Mouse (Mus musculus): ENCODE data around the gene Folr1.

The Folr1 gene

DNA sequence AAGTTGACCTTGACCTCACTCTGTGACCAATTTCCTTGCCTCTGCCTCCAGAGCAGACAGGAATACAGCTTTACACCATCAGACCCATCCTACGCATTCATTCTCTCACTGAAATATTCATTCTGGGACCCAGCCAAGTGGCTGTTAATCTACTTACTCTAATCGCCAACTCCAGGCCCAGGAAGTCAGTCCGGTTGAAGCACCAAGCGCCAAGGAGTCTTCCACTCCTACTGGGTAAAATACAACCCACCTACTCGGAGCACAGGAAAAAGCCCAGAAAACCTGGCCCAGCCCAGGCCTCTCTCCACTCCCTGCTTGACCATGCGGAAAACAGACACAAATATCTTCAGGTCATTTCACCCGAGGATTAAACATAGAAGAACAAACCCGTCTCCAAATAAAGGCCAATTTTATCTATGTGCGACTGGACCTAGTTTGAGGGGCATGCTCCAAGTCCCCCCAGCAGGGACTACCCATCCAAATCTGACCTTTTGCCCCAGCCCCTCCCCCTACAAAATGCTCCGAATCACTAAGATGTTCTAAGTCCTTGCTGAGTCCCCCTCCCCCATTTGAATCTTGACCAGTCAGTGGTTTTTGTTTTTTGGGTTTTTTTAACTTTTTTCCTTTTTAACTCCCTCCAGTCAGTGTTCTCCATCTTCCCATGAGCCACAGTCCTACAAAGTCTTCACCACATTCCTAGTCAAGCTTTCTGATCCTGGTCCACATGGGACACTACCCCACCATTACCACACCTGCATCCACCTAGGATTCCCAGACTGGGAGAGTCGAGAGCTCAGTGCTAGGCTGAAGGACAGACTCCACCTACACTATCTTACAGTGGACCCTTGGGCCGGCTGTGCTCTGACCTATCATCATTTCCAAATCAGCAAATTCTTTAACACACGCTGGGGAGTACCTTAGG lies 2.1 kb downstream of the Folr1 start:
- DNase-seq (ENCODE audit: low spot score): peak; percentile 75

DNA sequence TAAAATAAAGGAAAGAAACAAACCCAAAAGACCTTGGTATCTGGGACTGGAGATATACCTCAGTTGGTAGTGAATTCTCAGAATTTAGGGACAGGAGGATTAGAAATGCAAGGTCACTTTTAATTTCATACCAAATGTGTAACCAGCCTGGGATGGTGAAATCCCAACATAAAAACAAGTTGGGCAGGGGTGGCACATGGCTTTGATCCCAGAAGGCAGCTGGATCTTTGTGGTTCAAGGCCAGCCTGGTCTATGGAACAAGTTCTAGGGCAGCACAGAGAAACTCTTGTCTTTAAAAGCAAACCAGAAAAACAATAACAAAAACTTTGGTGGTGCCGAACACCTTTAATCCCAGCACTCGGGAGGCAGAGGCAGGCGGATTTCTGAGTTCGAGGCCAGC lies 3.1 kb downstream of the Folr1 start:
- DNase-seq (ENCODE audit: low spot score): no peak

DNA sequence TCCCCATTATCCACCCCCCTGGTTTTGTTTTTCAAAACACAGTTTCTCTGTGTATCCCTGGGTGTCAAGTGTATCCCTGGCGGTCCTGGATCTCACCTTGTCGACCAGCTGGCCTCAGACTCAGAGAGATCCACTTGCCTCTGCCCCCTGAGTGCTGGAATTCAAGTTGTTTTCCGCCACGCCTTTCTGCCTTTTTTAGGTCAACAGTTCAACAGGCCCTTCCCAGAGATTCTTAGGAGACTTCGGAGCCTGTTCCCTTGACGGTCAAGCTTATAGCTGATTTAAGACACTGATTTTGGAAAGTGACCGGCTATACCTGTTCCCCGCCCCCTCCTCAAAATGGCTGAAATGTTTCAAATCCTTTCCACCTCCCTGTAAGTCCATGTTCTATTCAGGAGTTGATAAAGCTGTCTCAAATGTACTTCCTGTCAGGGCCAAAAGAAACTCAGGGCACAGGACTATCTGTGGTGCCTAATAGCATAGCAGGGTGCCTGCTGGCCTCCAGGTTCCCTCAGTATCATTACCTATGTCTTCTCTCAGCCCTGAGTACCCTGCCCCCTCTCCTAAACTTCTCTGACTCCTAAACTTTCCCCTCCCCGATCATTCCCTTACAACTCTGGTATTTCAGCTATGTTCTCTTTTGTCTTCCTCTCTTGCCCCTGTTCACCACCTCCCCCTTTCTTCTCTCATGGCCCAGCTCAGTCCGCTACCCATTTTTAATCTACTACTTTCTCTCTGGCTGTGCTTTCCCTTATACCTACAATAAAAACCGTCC lies 3.9 kb downstream of the Folr1 start:
- DNase-seq (ENCODE audit: low spot score): no peak

DNA sequence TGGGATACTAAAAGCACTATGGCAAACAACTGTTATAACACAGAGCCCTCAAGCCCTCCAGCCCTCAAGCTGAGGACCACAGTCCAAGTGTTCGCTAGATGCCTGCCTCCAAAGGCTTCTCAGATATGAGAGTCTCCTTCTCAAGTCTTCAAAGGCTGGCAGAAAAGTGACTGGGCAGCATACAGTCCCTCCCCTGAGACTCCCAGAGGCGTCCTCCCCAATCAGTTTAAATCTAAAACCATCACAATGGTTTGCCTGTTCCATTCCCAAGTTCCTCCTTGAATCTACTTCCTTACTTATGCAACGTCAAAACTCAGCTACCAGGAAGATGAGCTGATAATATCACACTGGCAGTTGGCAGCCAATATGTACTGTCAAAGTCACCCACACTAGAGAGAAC lies 7.2 kb downstream of the Folr1 start, which contains the start of gene Anapc15:
Gene Anapc15, plus strand, starts transcription at position 301 of the 400 bp plus-strand sequence.
- no peak for DNase-seq (ENCODE audit: low spot score)

DNA sequence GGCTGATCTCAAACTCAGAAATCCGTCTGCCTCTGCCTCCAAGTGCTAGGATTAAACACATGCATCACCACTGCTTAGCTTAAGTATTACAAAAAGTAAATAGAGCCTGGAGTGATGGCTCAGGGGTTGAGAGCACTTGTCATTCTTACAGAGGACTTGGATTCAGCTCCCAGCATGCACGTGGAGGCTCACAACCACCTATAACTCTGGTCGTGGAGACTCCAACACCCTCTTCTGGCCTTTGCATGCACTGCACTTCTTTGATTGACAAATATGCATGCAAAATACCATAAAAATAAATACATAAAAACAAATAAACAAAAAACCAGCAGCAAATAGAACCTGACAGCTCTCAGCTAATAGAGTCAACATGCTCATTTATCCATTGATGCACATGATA lies 8.3 kb downstream of the Folr1 start:
- DNase-seq (ENCODE audit: low spot score): no peak

DNA sequence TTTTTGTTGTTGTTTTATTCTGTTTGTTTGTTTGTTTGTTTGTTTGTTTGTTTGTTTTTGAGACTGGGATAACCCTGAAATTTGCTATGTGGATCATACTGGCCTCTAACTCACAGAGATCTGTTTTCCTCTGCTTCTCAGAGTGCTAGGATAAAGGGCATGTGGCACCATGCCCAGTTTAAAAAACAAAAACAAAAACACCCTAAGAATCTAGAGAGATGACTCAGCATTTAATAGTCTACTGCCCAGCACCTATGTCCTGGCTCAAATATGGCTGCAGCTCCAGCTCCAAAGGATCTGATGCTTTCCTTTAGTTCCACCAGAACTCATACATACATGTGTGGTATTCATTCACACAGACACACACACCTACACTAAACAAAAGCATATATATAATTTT lies 9.6 kb downstream of the Folr1 start:
- DNase-seq (ENCODE audit: low spot score): no peak

DNA sequence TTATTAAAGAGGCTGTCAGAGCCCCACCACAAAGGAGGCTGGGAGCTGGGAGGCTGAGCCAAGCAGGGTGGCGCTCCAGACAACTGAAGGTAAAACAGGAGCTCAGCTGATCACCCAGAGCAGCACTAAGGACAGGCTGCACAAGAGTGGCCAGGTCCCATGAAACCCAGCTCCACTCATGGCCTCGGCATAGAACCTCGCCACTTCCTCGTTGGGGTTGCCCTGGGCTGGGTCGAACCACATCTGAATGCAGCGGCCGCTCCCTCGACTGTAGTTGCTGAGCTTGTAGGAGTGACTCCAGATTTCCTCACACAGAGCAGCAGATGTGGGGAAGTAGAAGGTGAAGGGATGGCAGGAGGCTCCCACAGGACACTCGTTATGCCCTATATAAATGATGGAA lies 12.2 kb downstream of the Folr1 start:
- DNase-seq (ENCODE audit: low spot score): no peak

DNA sequence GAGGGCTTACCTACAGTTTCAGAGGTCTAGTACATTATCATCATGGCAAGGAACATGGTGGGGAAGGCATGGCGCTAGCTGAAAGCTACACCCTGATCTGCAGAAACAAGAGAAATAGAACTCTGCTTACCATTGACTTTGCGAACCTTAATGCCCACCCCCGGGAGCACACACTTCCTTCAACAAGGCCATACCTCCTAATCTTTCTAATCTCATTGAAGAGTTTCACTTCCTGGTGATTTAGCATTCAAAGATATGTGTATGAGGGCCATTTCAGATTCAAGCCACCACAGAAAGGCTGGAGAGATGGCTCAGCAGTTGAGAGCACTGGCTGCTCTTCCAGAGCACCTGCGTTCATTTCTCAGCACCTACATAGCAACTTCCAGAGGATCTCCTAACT lies 13.5 kb downstream of the Folr1 start, which contains the start of gene Folr2:
Gene Folr2, minus strand, starts transcription at position 101 of the 400 bp plus-strand sequence.
- DNase-seq (ENCODE audit: low spot score): no peak

DNA sequence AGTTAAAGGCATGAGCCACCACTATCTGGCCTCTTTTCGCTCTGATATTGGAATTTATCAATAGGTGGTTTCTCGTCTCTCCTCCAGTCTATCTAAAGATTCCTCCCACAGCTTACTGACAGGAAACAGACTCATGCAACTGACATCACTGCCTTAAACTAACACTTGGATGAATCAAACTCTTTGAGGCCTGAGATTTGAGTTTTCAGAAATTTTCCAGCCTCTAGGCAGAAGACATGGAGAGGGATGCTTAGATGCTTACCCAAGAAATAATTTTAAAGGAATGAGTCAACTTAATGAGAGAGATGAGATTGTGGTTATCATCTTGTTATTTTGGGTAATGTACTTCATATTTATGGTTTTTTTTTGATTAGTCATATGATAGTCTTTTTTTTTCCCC lies 16.8 kb downstream of the Folr1 start:
- no peak for DNase-seq (ENCODE audit: low spot score)

DNA sequence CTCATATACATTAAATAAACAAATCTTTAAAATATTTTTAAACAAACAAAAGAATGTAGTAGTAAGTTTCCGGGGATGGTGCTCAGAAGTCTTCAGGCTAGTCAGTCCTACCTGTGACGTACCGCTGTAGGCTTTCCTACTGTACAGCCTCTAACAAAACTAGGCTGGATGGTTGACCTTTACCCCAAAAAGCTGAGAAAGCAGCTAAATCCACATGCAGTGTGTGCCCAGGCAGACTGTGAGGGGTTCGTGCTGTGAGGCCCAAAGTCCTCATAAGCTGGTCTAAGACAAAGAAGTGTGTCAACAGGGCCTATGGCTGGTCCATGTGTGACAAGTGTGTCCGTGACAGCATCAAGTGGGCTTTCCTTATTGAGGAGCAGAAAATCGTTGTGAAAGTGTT lies 17.7 kb downstream of the Folr1 start:
- DNase-seq (ENCODE audit: low spot score): no peak

DNA sequence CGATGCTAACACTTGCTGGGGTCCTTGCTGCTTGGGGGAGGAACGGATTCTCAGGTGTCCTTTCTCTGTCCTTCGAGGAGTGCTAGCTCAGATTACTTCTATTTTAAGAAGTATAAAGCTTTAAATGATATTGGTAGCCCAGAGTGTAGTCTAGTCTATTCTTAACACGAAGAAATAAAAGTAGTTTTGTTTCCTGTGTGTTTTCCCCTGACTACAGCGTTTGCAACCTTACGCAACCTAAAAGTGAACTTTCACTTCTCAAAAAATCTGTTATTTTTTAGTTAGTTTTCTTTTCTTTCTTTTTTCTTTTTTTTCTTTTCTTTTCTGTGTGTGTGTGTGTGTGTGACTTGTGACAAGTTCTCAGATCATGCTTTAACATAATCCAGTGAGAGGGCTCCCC lies 18.9 kb downstream of the Folr1 start:
- no peak for DNase-seq (ENCODE audit: low spot score)

DNA sequence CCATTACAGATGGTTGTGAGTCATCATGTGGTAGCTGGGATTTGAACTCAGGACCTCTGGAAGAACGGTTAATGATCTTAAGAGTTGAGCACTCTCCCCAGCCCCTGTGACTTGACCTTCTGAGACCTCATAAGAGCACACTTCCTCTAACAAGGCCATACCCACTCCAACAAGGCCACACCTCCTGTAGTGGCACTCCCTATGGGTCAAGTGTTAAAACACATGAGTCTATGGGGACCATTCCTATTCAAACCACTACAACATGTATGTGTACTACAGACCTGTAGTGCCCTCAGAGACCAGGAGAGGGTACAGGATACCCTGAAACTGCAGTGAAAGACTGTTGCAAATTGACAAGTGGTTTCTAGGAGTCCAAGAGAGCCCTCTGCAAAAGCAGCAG lies 22.7 kb downstream of the Folr1 start:
- no peak for DNase-seq (ENCODE audit: low spot score)

DNA sequence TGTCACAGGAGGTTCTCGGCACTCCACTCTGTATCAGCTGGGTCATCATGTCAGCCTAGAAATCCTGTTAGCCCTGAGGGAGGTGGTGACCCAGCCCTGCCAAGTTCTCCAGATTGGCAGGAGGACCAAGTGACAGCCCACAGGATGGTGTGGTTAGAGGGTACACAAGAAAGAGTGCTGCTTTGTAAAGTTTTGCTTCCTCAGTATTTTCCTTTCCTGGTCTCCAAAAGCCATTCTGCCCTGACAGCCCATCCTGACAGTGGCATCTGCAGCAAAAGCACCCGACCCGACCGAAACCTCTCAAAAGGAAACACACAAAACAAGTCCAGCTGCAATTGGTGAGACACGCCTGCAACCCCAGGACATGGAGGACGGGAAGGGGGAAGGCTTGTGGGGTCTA lies 26.4 kb downstream of the Folr1 start:
- DNase-seq (ENCODE audit: low spot score): no peak

DNA sequence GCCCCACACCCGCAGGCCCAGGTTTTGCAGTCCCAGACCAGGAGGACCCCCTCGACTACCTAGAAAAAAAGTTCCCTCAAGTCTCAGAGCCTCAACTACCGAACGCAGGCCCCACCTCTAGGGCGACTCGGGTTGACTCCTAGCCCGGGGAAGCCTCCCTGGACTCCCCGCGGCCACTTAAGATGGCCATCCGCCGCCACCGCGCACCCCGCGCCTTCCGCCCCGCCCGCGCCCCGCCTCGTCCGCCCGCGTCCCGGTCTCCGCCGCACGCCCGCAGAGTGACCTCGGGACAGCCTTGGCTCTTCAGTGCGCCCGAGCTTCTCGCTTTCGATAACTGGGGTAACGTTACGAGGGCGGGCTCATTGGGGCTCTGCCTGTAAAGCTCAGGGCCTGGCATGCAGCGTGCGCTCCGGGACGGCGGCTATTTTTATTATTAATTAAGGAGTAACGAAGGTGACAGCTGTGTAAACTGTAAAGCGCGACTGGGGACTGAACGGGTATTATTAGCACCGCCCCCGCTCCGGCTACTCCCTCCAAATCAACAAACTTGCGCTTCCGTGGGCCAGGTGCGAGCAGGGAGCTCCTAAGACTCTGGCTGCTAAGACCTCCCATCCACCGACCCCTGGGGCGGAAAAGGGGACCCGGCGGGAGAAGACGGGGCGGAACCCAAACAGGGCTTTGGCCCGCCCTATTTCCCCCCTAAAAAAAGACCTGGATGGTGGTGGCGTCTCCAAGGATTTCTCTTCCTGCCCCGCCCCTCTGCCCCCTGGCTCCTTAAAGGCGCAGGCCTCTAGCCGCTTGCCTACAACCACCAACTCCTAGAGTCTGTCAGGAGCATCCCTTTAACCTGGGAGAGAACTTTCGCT lies 32.7 kb downstream of the Folr1 start, which contains the start of gene Inppl1:
Gene Inppl1, minus strand, starts transcription at position 624 of the 866 bp plus-strand sequence.
- DNase-seq (ENCODE audit: low spot score): peak; percentile 91

DNA sequence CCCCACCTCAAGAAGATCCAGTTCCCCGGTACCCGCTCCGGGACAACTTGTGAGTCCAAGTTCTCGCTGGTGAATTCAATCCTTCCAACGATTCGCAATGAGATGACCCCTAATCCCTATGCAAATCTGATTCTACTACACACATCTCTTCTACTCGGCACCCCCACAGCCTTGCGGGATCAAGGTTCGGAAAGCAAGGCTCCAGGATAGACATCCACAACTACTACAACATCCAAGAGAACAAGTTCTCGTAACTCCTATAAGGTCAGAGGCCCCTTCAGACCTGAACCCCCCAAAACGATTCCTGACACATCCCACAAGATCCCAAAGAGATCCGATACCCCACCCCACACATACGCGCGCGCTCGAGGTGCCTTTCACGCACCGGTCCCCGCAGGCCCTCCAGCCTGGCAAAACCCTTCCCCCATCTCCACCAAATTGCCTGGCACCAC lies 33.4 kb downstream of the Folr1 start:
- DNase-seq (ENCODE audit: low spot score): no peak

DNA sequence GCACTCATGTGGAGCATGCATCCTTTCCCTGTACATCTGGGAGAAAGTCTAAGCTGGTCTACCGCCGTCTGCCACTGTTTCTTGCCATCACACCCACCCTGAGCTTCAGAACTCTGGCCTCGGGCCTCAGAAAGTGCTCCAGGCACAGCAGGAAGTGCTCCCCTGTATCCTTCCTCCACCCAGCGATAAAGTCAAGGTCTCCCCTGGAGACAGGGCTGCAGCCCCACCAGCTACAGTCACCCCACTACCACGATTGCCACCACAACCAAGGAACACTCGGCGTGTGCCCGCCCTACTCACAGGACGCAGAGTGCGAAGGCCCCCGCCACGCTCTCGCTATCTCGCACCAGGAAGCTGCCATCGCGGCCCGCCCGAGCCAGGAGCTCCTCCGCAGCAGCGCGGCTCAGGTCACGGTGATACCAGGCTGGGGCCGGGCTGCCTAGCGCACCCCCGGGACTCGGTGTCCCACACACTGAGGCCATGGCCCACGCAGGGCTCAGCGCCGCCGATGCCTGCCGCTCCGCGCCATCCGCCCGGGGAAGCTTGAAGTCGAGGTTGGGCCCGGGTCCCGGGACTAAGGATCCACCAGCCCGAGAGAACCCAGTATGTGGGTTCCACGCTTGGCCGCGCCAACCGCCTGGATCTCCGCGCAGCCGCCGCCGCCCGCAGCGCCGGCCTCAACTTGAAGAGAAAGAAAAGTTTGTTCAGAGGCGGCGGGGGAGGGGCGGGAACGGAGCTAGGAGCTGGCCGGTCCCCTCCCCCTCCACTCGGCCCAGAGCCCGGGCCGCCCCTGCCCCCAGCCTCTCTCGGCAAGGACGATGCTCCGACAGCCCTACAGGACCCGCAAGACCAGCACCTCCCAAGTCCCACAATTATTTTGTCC lies 34.1 kb downstream of the Folr1 start:
- DNase-seq (ENCODE audit: low spot score): peak; percentile 65

DNA sequence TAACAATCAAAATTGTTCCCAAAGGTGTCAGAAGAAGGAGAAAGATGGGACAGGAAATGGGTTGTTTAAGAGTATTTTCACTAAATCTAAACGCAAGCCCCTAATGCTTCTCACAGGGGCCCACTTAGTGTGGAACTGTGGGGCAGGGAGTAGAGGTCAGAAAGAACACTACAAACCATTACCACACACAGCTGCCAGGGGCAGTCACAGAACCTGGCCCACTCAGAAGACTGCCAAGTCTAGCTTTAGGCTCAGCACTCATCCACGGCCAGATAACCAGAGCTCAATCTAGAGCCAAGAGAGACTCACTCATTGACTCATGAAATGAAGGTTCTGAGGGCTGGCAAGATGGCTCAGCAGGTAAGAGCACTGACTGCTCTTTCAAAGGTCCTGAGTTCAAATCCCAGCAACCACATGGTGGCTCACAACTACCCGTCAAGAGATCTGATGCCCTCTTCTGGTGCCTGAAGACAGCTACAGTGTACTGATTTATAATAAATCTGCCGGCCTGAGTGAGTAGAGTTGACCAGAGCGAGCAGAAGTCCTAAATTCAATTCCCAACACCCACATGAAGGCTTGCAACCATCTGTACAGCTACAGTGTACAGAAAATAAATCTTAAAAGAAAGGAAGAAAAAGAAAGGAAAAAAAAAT lies 35.0 kb downstream of the Folr1 start:
- DNase-seq (ENCODE audit: low spot score): no peak

DNA sequence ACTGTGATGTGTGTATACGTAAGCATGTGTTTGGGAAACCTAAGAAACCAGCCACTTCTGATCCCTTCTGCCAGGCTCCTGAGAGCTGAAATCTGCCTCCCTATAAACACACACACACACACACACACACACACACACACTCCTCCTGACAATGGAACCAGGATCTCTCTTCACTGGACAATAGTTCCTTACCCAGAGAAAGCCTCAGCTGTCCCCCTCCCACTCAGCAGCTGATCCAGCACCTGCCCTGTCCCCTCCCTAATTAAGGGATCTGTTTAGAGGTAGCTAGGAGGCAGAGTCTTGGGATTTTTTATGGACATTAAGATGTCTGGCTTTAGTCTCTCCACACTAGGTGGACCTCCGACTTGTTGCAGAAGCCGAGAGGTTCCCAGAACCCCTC lies 35.7 kb downstream of the Folr1 start:
- no peak for DNase-seq (ENCODE audit: low spot score)

DNA sequence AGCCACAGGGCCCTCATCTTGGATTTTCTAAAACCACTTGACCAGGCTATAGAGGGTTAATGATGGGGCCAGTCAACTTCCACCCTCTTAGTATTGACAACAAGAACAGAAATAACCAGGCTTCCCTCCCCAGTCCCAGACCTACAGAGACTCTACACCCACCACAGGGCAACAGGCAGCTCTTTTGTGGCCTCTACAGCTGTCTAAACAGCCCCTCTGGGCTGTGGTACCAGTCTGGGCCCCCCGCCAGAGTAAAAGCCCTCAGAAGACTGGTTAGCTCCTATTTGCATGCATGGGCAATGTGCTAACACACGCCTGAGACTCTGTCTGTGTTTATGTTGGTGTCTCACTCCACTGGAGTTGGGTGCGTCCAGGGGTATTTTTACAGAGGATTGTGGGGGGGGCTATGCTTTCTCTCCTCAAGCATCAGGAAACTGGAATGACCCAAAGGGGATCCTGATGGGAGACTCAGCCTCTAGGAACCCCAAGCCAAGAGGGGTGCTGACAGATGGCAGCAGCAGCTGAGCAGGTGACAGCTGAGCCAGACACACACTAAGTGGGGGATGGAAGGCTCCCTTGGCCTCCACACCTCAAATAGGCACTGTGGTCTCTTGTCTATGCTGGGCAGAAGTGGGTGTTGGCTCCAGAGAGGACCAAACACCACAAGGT lies 36.5 kb downstream of the Folr1 start:
- no peak for DNase-seq (ENCODE audit: low spot score)

DNA sequence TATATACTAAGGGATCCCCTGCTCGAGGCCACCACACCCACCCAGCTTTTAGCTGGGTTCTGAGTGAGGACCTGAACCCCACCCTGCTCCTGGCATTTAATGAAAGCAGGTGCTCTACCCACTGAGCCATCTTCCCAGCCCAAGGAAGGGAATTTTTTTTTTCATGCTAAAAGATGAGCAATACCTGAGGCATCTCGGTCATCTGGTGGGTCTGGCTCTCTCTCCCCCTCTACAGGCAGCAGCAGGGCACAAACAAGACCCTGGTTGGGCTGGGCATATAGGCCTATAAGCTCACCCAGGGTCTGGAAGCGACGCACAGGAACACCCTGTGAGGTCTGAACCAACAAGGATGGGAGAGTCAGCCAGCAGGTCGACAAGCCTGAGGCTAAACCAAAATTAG lies 37.2 kb downstream of the Folr1 start:
- no peak for DNase-seq (ENCODE audit: low spot score)

Data from testis, postnatal 14 days (tissue).